ENCODE assay signal across 8 mouse cellular contexts in the genomic region with DNA sequence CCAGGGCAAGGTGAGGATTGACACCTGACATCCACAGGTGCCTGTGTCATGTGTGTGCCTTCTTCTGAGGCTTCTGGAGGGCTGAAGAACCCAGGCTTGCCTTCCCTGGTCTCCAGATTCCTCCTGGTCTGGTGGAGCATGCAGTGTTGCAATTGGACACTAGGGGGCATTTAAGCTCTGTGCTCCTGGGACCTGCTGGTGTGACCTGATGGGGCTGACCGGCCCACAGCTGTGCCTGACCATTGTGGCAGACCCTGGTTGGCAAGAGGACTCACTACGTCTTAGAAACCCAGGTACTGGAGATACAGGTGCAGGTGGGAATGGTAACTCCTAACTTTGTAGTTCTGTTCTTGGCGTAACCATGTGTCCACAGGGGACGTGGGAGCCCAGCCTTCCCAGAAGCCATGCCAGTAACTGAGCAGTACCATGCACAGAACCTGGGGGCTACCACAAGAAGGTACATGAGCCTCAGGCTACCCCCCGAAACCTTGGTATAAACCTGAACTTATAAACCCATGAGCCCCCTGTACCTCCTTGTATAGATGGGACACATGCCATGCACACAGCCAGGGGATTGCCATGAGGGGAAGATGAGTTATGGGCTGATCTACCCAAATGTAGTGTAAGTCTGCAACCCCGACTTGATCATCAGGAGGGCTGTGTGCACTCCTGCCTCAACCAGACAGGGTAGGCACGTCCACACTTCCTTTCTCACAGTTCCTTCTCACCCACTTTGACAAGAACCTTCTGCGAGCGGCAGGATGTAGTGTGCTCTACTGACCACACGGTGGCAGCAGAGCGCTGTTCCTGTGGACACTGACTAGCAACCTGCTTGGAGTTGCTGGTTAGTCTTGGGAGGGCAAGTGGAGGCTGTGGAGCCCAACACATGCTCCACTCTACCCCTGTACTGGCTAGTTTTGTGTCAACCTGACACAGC. TPM values are rescaled to one million over a fixed set of nuclear protein-coding genes. Genes with fewer than 3 reads are reported as not detected.
DNase-seq lines count a peak whose midpoint lies in the region; ATAC-seq and TF ChIP-seq lines count a peak whose summit lies in the region.

No protein-coding gene starts in this region.

- H3K9ac ChIP-seq in kidney, postnatal 0 days (ENCODE audit: low read depth, low read length), result no peak overlapping the region
- no peak overlapping the region for H3K9ac ChIP-seq in liver, embryonic 13.5 days
- no peak overlapping the region for H3K9ac ChIP-seq in neural tube, embryonic 12.5 days
- H3K9ac ChIP-seq in stomach, postnatal 0 days (ENCODE audit: low read length), result no peak overlapping the region

- TF ChIP-seq EP300 in stomach, postnatal 0 days (optimal IDR thresholded peaks at IDR 0.05), result no peak

- DNase-seq in 3T3-L1 (ENCODE audit: low read depth, low spot score) (peak; percentile 85), adipocyte (ENCODE audit: low spot score) (peak; percentile 83)
- DNase-seq in embryo, embryonic 10.5 days (ENCODE audit: low spot score), result peak; percentile 88
- DNase-seq in kidney, postnatal 0 days (ENCODE audit: low spot score), result peak; percentile 88
- peak; percentile 52 for DNase-seq in liver, embryonic 13.5 days
- peak; percentile 78 for DNase-seq in stomach, postnatal 0 days (ENCODE audit: low spot score)

- no peaks in the 10 kb centered on the region for H3K36me3 ChIP-seq in kidney, postnatal 0 days (ENCODE audit: insufficient read depth, low read length)
- H3K36me3 ChIP-seq in liver, embryonic 13.5 days, result no peaks in the 10 kb centered on the region
- no peaks in the 10 kb centered on the region for H3K36me3 ChIP-seq in neural tube, embryonic 12.5 days
- H3K36me3 ChIP-seq in stomach, postnatal 0 days (ENCODE audit: control insufficient read depth, insufficient read depth, low read length), result no peaks in the 10 kb centered on the region

- 27% methylated on average over 11 of the region's 11 CpGs for WGBS in kidney, postnatal 0 days
- WGBS in liver, embryonic 13.5 days (ENCODE audit: insufficient replicate concordance), result 20% methylated on average over 11 of the region's 11 CpGs
- 27% methylated on average over 11 of the region's 11 CpGs for WGBS in neural tube, embryonic 12.5 days
- WGBS in stomach, postnatal 0 days, result 25% methylated on average over 11 of the region's 11 CpGs

- no peak overlapping the region for H3K4me2 ChIP-seq in kidney, postnatal 0 days (ENCODE audit: low read length)
- H3K4me2 ChIP-seq in liver, embryonic 13.5 days, result no peak overlapping the region
- no peak overlapping the region for H3K4me2 ChIP-seq in neural tube, embryonic 12.5 days (replicated peaks)
- no peak overlapping the region for H3K4me2 ChIP-seq in stomach, postnatal 0 days (replicated peaks; ENCODE audit: low read depth)

- no peak overlapping the region for H3K4me3 ChIP-seq in kidney, postnatal 0 days (replicated peaks; ENCODE audit: low read depth, low read length)
- no peak overlapping the region for H3K4me3 ChIP-seq in liver, embryonic 13.5 days (replicated peaks)
- H3K4me3 ChIP-seq in neural tube, embryonic 12.5 days, result no peak overlapping the region
- no peak overlapping the region for H3K4me3 ChIP-seq in stomach, postnatal 0 days (ENCODE audit: low read depth, low read length)

- peak; percentile 53 for ATAC-seq in granulocyte monocyte progenitor cell, adult 5-6 weeks (replicated peaks; ENCODE audit: poor library complexity, severe bottlenecking)
- peak; percentile 4; the same call in 1 of the 2 replicates for ATAC-seq in kidney, postnatal 0 days (replicated peaks; ENCODE audit: low FRiP score, low read depth)
- ATAC-seq in liver, embryonic 13.5 days (ENCODE audit: low read depth), result peak; percentile 27
- peak; percentile 8; the same call in 1 of the 2 replicates for ATAC-seq in neural tube, embryonic 12.5 days (ENCODE audit: low FRiP score, low read depth)
- ATAC-seq in stomach, postnatal 0 days (ENCODE audit: low FRiP score, low TSS enrichment), result peak; percentile 13; the same call in 1 of the 2 replicates

- H3K4me1 ChIP-seq in kidney, postnatal 0 days (replicated peaks; ENCODE audit: insufficient read depth, low read length), result no peaks in the 10 kb centered on the region
- H3K4me1 ChIP-seq in liver, embryonic 13.5 days (replicated peaks), result peaks cover 6% of the 10 kb centered on the region
- H3K4me1 ChIP-seq in neural tube, embryonic 12.5 days, result no peaks in the 10 kb centered on the region
- H3K4me1 ChIP-seq in stomach, postnatal 0 days (replicated peaks; ENCODE audit: control insufficient read depth, insufficient read depth), result no peaks in the 10 kb centered on the region

- no peaks in the 10 kb centered on the region for H3K9me3 ChIP-seq in kidney, postnatal 0 days (replicated peaks; ENCODE audit: low read length)
- no peaks in the 10 kb centered on the region for H3K9me3 ChIP-seq in liver, embryonic 13.5 days (replicated peaks)
- no peaks in the 10 kb centered on the region for H3K9me3 ChIP-seq in neural tube, embryonic 12.5 days
- H3K9me3 ChIP-seq in stomach, postnatal 0 days (ENCODE audit: control insufficient read depth, low read length), result no peaks in the 10 kb centered on the region

- no peak overlapping the region for H3K27ac ChIP-seq in kidney, postnatal 0 days
- no peak overlapping the region for H3K27ac ChIP-seq in liver, embryonic 13.5 days
- H3K27ac ChIP-seq in neural tube, embryonic 12.5 days, result no peak overlapping the region
- H3K27ac ChIP-seq in stomach, postnatal 0 days (replicated peaks), result no peak overlapping the region

- peak; percentile 93 for TF ChIP-seq CTCF in kidney, postnatal 0 days (IDR thresholded peaks at IDR 0.05; ENCODE audit: low read depth)
- TF ChIP-seq CTCF in stomach, postnatal 0 days (IDR thresholded peaks at IDR 0.05; ENCODE audit: low read depth), result peak; percentile 94

- H3K27me3 ChIP-seq in kidney, postnatal 0 days (ENCODE audit: insufficient read depth, low read length), result no peaks in the 10 kb centered on the region
- no peaks in the 10 kb centered on the region for H3K27me3 ChIP-seq in liver, embryonic 13.5 days
- H3K27me3 ChIP-seq in neural tube, embryonic 12.5 days (replicated peaks), result no peaks in the 10 kb centered on the region
- no peaks in the 10 kb centered on the region for H3K27me3 ChIP-seq in stomach, postnatal 0 days (ENCODE audit: control insufficient read depth, insufficient read depth, low read length)

RNA-seq across cellular contexts. Expression of a gene that starts 31.8 kb away (rescaled TPM):
- 0.17 TPM in 1 of 2 replicates, not detected in the other for total RNA-seq in granulocyte monocyte progenitor cell, adult 5-6 weeks (2014; fragmentation: Nextera tagmentation)
- total RNA-seq in granulocyte monocyte progenitor cell, adult 5-6 weeks (2017), result not detected in 2 replicates
- 6.4 and 6.9 TPM in 2 replicates for polyA plus RNA-seq in kidney, postnatal 0 days (2015; fragmentation: Nextera tagmentation; extraction: Ambion mirVana)
- 0.46 and 0.52 TPM in 2 replicates for polyA plus RNA-seq in liver, embryonic 13.5 days (2015; fragmentation: Nextera tagmentation; extraction: Ambion mirVana)
- polyA plus RNA-seq in neural tube, embryonic 12.5 days (2016; fragmentation: Nextera tagmentation; extraction: Ambion mirVana), result 23.5 and 28.0 TPM in 2 replicates
- 4.2 and 4.6 TPM in 2 replicates for polyA plus RNA-seq in stomach, postnatal 0 days (2015; fragmentation: Nextera tagmentation; extraction: Ambion mirVana)
